Mouse (Mus musculus) thymus, adult 2 months (tissue): ENCODE measurements around the gene Ldah.

Experiments
- CTCF ChIP-seq: fragments of 200-500 bp; IDR thresholded peaks from 2 replicates; pipeline ENCODE4 v1.5.1; 2012; ENCODE audit warnings: mild to moderate bottlenecking, control low read depth, low read length, moderate library complexity, borderline replicate concordance; ENCODE audit not compliant: control insufficient read depth, poor library complexity, insufficient read depth; ENCODE audit errors: extremely low read depth
- POLR2A ChIP-seq: fragments of 200-500 bp; IDR thresholded peaks from 2 replicates; pipeline ENCODE4 v1.6.1; 2012; ENCODE audit warnings: mild to moderate bottlenecking, low read length, control low read depth, moderate library complexity; ENCODE audit not compliant: control insufficient read depth, poor library complexity, insufficient read depth; ENCODE audit errors: extremely low read depth

DNA sequence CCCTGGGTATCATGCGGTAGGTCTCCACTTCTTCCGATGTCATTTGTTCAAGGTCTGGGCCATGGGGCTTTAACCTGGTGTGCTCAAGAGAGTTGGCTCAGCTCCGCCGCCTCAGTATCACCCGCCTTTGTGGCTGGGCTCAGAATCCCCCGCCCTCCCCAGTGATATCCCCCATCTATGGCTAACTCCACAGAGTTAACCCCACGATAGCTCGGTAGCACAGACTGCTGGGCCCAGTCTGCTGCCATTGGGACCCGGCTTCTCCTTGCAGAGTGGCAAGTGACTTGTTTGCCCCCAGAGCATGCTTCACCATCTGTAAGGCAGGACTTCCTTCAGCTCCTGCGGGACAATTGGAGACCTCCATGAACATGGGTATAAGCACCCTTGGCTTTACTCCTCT, 116.2 kb downstream of the Ldah start:
- TF ChIP-seq POLR2A: no peak
- TF ChIP-seq CTCF: no peak
